In genomic region chr12:108273466-108274312, GRCm38 (mm10) we compare ENCODE assay signal across 8 mouse cellular contexts. TPM values are rescaled to one million over a fixed set of nuclear protein-coding genes. Genes with fewer than 3 reads are reported as not detected.
DNase-seq lines count a peak whose midpoint lies in the region; ATAC-seq and TF ChIP-seq lines count a peak whose summit lies in the region.

No protein-coding gene starts in this region.

- peak overlapping the region; percentile 59 for H3K4me3 ChIP-seq in heart, postnatal 0 days (ENCODE audit: low read depth, low read length)
- H3K4me3 ChIP-seq in MEL (ENCODE audit: control insufficient read depth in 1 of 2, insufficient read depth in 1 of 2, low read depth in 2 of 2, low read length in 2 of 2), result peak overlapping the region; percentile 66 to 80
- peak overlapping the region; percentile 81 for H3K4me3 ChIP-seq in forebrain, embryonic 13.5 days
- peak overlapping the region; percentile 63 for H3K4me3 ChIP-seq in liver, postnatal 0 days (ENCODE audit: low read depth, low read length)

- H3K36me3 ChIP-seq in heart, postnatal 0 days (replicated peaks; ENCODE audit: control insufficient read depth, insufficient read depth, low read length), result no peaks in the 10 kb centered on the region
- H3K36me3 ChIP-seq in MEL (ENCODE audit: control insufficient read depth in 1 of 2, insufficient read depth in 2 of 2, low read length in 2 of 2), result no peaks in the 10 kb centered on the region; a peak in 1 of 4 replicates
- peaks cover 7% of the 10 kb centered on the region; the same call in 1 of the 2 replicates for H3K36me3 ChIP-seq in forebrain, embryonic 13.5 days (ENCODE audit: poor library complexity, severe bottlenecking)
- no peaks in the 10 kb centered on the region for H3K36me3 ChIP-seq in liver, postnatal 0 days (replicated peaks; ENCODE audit: insufficient read depth, low read length)

- DNase-seq in heart, postnatal 0 days (ENCODE audit: low spot score), result no peak
- no peak for DNase-seq in heart, adult 18-20 months
- DNase-seq in MEL (ENCODE audit: low read depth, low spot score), result peak; percentile 32
- DNase-seq in liver, postnatal 0 days, result no peak
- DNase-seq in gastrocnemius, adult 8-10 months (ENCODE audit: low spot score in 2 of 2), result no peak
- no peak for DNase-seq in embryo, embryonic 10 days (ENCODE audit: low spot score)

- H3K4me1 ChIP-seq in heart, postnatal 0 days (ENCODE audit: control insufficient read depth, insufficient read depth), result peaks cover 61% of the 10 kb centered on the region
- 0 out of 4 replicates have a peak, but pooled peaks cover 0 to 2% of the 10 kb centered on the region in 2 experiments for H3K4me1 ChIP-seq in MEL (ENCODE audit: control insufficient read depth in 1 of 2, insufficient read depth in 2 of 2, low read length in 2 of 2)
- H3K4me1 ChIP-seq in forebrain, embryonic 13.5 days, result peaks cover 80% of the 10 kb centered on the region
- H3K4me1 ChIP-seq in liver, postnatal 0 days (ENCODE audit: insufficient read depth), result peaks cover 29% of the 10 kb centered on the region

- H3K9ac ChIP-seq in heart, postnatal 0 days (replicated peaks; ENCODE audit: low read depth, low read length), result peak overlapping the region; percentile 65
- H3K9ac ChIP-seq in MEL (ENCODE audit: control insufficient read depth, low read depth, low read length, poor library complexity, severe bottlenecking), result peak overlapping the region; percentile 80
- H3K9ac ChIP-seq in forebrain, embryonic 13.5 days, result peak overlapping the region; percentile 93
- peak overlapping the region; percentile 38; the same call in 1 of the 2 replicates for H3K9ac ChIP-seq in liver, postnatal 0 days (replicated peaks)

- peaks cover 3% of the 10 kb centered on the region; the same call in 1 of the 2 replicates for H3K27me3 ChIP-seq in heart, postnatal 0 days (ENCODE audit: control insufficient read depth, insufficient read depth, low read length)
- H3K27me3 ChIP-seq in MEL (ENCODE audit: control insufficient read depth in 1 of 2, insufficient read depth in 2 of 2, low read length in 2 of 2), result no peaks in the 10 kb centered on the region; a peak in 1 of 4 replicates
- H3K27me3 ChIP-seq in forebrain, embryonic 13.5 days, result no peaks in the 10 kb centered on the region
- H3K27me3 ChIP-seq in liver, postnatal 0 days (ENCODE audit: insufficient read depth, low read length), result peaks cover 36% of the 10 kb centered on the region

- no peaks in the 10 kb centered on the region for H3K9me3 ChIP-seq in heart, postnatal 0 days (replicated peaks; ENCODE audit: control insufficient read depth, low read length)
- H3K9me3 ChIP-seq in MEL (replicated peaks; ENCODE audit: insufficient read depth, low read length), result no peaks in the 10 kb centered on the region
- no peaks in the 10 kb centered on the region for H3K9me3 ChIP-seq in forebrain, embryonic 13.5 days (replicated peaks)
- no peaks in the 10 kb centered on the region for H3K9me3 ChIP-seq in liver, postnatal 0 days (ENCODE audit: low read length)

- H3K4me2 ChIP-seq in heart, postnatal 0 days (ENCODE audit: low read depth, low read length), result peak overlapping the region; percentile 99
- peak overlapping the region; percentile 96 for H3K4me2 ChIP-seq in forebrain, embryonic 13.5 days
- peak overlapping the region; percentile 97 for H3K4me2 ChIP-seq in liver, postnatal 0 days (ENCODE audit: low read depth, low read length)

- peaks cover 27% of the 10 kb centered on the region for H3K79me2 ChIP-seq in MEL (ENCODE audit: control insufficient read depth, insufficient read depth, low read length, poor library complexity)

- TF ChIP-seq POLR2A in MEL (IDR thresholded peaks at IDR 0.05; ENCODE audit: control insufficient read depth in 1 of 2, insufficient read depth in 1 of 2, low read depth in 1 of 2, low read length in 2 of 2, poor library complexity in 1 of 2), result no peak

- no peak for TF ChIP-seq CTCF in heart, postnatal 0 days (IDR thresholded peaks at IDR 0.05; ENCODE audit: low read depth)
- no peak for TF ChIP-seq CTCF in MEL (IDR thresholded peaks at IDR 0.05 in 2 of 3, conservative IDR thresholded peaks at IDR 0.05 in 1 of 3; ENCODE audit: control insufficient read depth in 1 of 3, insufficient read depth in 1 of 3, low read depth in 2 of 3, low read length in 3 of 3, poor library complexity in 1 of 3, severe bottlenecking in 1 of 3)
- TF ChIP-seq CTCF in liver, postnatal 0 days (IDR thresholded peaks at IDR 0.05; ENCODE audit: low read depth), result no peak

- no peak for TF ChIP-seq RAD21 in MEL (IDR thresholded peaks at IDR 0.05; ENCODE audit: low read depth, low read length)

- no peak for TF ChIP-seq EP300 in heart, postnatal 0 days (IDR thresholded peaks at IDR 0.05; ENCODE audit: low read depth)
- no peak for TF ChIP-seq EP300 in MEL (IDR thresholded peaks at IDR 0.05; ENCODE audit: low read depth in 1 of 2, low read length in 2 of 2)
- TF ChIP-seq EP300 in liver, postnatal 0 days (IDR thresholded peaks at IDR 0.05; ENCODE audit: low read depth), result no peak

- no peak overlapping the region for H3K27ac ChIP-seq in heart, postnatal 0 days (ENCODE audit: low read depth)
- H3K27ac ChIP-seq in MEL (ENCODE audit: control insufficient read depth, low read depth, low read length), result no peak overlapping the region
- no peak overlapping the region; the same call in 1 of the 2 replicates for H3K27ac ChIP-seq in forebrain, embryonic 13.5 days
- no peak overlapping the region for H3K27ac ChIP-seq in liver, postnatal 0 days (ENCODE audit: low read depth)

- 7% methylated on average over 21 of the region's 21 CpGs for WGBS in heart, postnatal 0 days
- WGBS in forebrain, embryonic 13.5 days, result 4% methylated on average over 21 of the region's 21 CpGs
- WGBS in liver, postnatal 0 days (ENCODE audit: insufficient replicate concordance), result 3% methylated on average over 21 of the region's 21 CpGs

- ATAC-seq in heart, postnatal 0 days (ENCODE audit: insufficient read depth, low read depth), result no peak
- ATAC-seq in forebrain, embryonic 13.5 days, result no peak
- ATAC-seq in liver, postnatal 0 days, result no peak
- ATAC-seq in megakaryocyte progenitor cell, adult 5-6 weeks (replicated peaks; ENCODE audit: poor library complexity), result no peak

TF ChIP-seq in MEL, 35 proteins besides CTCF, POLR2A, EP300 and RAD21:
- TF ChIP-seq SMC3 (IDR thresholded peaks at IDR 0.05; ENCODE audit: low read depth, low read length) (no peak), ZNF384 (IDR thresholded peaks at IDR 0.05; ENCODE audit: low read depth, low read length) (no peak), ETS1 (IDR thresholded peaks at IDR 0.05; ENCODE audit: low read depth, low read length) (no peak), MAFK (IDR thresholded peaks at IDR 0.05; ENCODE audit: borderline replicate concordance, low read depth, low read length) (no peak), MYC (IDR thresholded peaks at IDR 0.05; ENCODE audit: low read depth, low read length) (no peak), GABPA (IDR thresholded peaks at IDR 0.05; ENCODE audit: low read depth, low read length) (no peak), TBP (IDR thresholded peaks at IDR 0.05; ENCODE audit: low read depth, low read length) (no peak), SIN3A (IDR thresholded peaks at IDR 0.05; ENCODE audit: low read length) (no peak), ZC3H11A (IDR thresholded peaks at IDR 0.05; ENCODE audit: low read depth, low read length) (no peak), USF1 (IDR thresholded peaks at IDR 0.05; ENCODE audit: low read depth, low read length) (no peak), CHD1 (IDR thresholded peaks at IDR 0.05; ENCODE audit: low read depth, low read length) (no peak), TCF12 (IDR thresholded peaks at IDR 0.05; ENCODE audit: low read depth, low read length) (no peak)

RNA-seq across cellular contexts. Expression of gene Ccdc85c, which starts 1.5 kb away (rescaled TPM):
- total RNA-seq in heart, postnatal 0 days (2014; rRNA removed; ENCODE audit: low replicate concordance), result 44.7 and 56.2 TPM in 2 replicates
- 6.9 and 7.8 TPM in 2 replicates for polyA plus RNA-seq in heart, postnatal 0 days (2015; fragmentation: Nextera tagmentation; extraction: Ambion mirVana)
- total RNA-seq in heart, adult 18-20 months (2021), result 10 to 100 TPM; 38.5 to 42.5 TPM
- 15.9 and 19.8 TPM in 2 replicates for total RNA-seq in MEL (2012; rRNA removed)
- 10 to 100 TPM in 1 of 2 experiments, not detected in 1; 24.8 TPM for polyA plus RNA-seq in MEL (2012; ENCODE audit: insufficient read depth in 1 of 2, insufficient read length in 2 of 2, low read depth in 1 of 2, low replicate concordance in 2 of 2, missing spikeins in 1 of 2)
- 16.2 and 17.4 TPM in 2 replicates for polyA plus RNA-seq in forebrain, embryonic 13.5 days (2015; fragmentation: Nextera tagmentation; extraction: Ambion mirVana)
- 1.5 TPM in 2 replicates for polyA plus RNA-seq in liver, postnatal 0 days (2015; fragmentation: Nextera tagmentation; extraction: Ambion mirVana)
- 0.39 and 0.64 TPM in 2 replicates for total RNA-seq in megakaryocyte progenitor cell, adult 5-6 weeks (2015)
- total RNA-seq in megakaryocyte progenitor cell, adult 5-6 weeks (2017), result 0.46 and 1.6 TPM in 2 replicates
- 10 to 100 TPM; 41.1 to 49.4 (median 43.5) TPM for total RNA-seq in gastrocnemius, adult 8-10 months (2022)

RNA-seq across cellular contexts. Expression of gene Hhipl1, which starts 32.4 kb away (rescaled TPM):
- 0.70 and 5.0 TPM in 2 replicates for total RNA-seq in heart, postnatal 0 days (2014; rRNA removed; ENCODE audit: low replicate concordance)
- polyA plus RNA-seq in heart, postnatal 0 days (2015; fragmentation: Nextera tagmentation; extraction: Ambion mirVana), result 0.58 and 0.61 TPM in 2 replicates
- total RNA-seq in heart, adult 18-20 months (2021), result 1 to 10 TPM; 1.3 to 2.1 TPM
- total RNA-seq in MEL (2012; rRNA removed), result not detected in 2 replicates
- not detected for polyA plus RNA-seq in MEL (2012; ENCODE audit: insufficient read depth in 1 of 2, insufficient read length in 2 of 2, low read depth in 1 of 2, low replicate concordance in 2 of 2, missing spikeins in 1 of 2)
- polyA plus RNA-seq in forebrain, embryonic 13.5 days (2015; fragmentation: Nextera tagmentation; extraction: Ambion mirVana), result 2.5 and 2.7 TPM in 2 replicates
- polyA plus RNA-seq in liver, postnatal 0 days (2015; fragmentation: Nextera tagmentation; extraction: Ambion mirVana), result 0.02 TPM in 1 of 2 replicates, not detected in the other
- not detected in 2 replicates for total RNA-seq in megakaryocyte progenitor cell, adult 5-6 weeks (2015)
- total RNA-seq in megakaryocyte progenitor cell, adult 5-6 weeks (2017), result not detected in 2 replicates
- under 1 TPM; 0.44 to 0.74 (median 0.69) TPM for total RNA-seq in gastrocnemius, adult 8-10 months (2022)

Comparison
In these comparisons a context has a peak if more than half of its experiments do, and no peak if none do; other contexts are left out.
1. H3K9ac ChIP-seq: peak in every context shown above with its lines; median percentile 93 in forebrain, embryonic 13.5 days; 80 in MEL; 65 in heart, postnatal 0 days; 38 in liver, postnatal 0 days.